Mouse (Mus musculus): ENCODE measurements at regions not wholly inside any gene's neighbourhood (a gene's known extent, or its start where the extent isn't known, plus 50 kb on each side); places are given as distances from the start of the nearest gene placed in this dataset.

GRCm38 (mm10) chr17:4865621-4866020, 128.5 kb upstream of the Arid1b start:
- Histone ChIP-seq H3K27me3 (ENCODE audit: control insufficient read depth) (peaks cover 3% of the 10 kb centered on the region; the same call in 1 of the 2 replicates), H3K36me3 (ENCODE audit: control insufficient read depth) (no peaks in the 10 kb centered on the region), H3K4me1 (ENCODE audit: control insufficient read depth) (no peaks in the 10 kb centered on the region), H3K4me3 (replicated peaks) (no peak overlapping the region), H3K9me3 (ENCODE audit: control insufficient read depth, low read length) (no peaks in the 10 kb centered on the region)
- TF ChIP-seq TAL1 (IDR thresholded peaks at IDR 0.05; ENCODE audit: low read length) (no peak), GATA1 (IDR thresholded peaks at IDR 0.05; ENCODE audit: low read length) (no peak)

- peaks cover 3% of the 10 kb centered on the region; the same call in 1 of the 2 replicates for H3K27me3 ChIP-seq (ENCODE audit: control insufficient read depth)
- H3K36me3 ChIP-seq (ENCODE audit: control insufficient read depth), result no peaks in the 10 kb centered on the region
- H3K4me3 ChIP-seq (replicated peaks), result no peak overlapping the region
- H3K4me1 ChIP-seq (ENCODE audit: control insufficient read depth), result no peaks in the 10 kb centered on the region
- H3K9me3 ChIP-seq (ENCODE audit: control insufficient read depth, low read length), result no peaks in the 10 kb centered on the region
- no peak for TF ChIP-seq GATA1 (IDR thresholded peaks at IDR 0.05; ENCODE audit: low read length)
- TF ChIP-seq TAL1 (IDR thresholded peaks at IDR 0.05; ENCODE audit: low read length), result no peak
These were observed 127.9 kb upstream of the Arid1b start for GRCm38 (mm10) chr17:4866026-4866896.

GRCm38 (mm10) chr17:4867083-4867482, 127.0 kb upstream of the Arid1b start:
- TF ChIP-seq GATA1 (IDR thresholded peaks at IDR 0.05; ENCODE audit: low read length) (no peak), TAL1 (IDR thresholded peaks at IDR 0.05; ENCODE audit: low read length) (no peak)
- Histone ChIP-seq H3K4me3 (replicated peaks) (no peak overlapping the region), H3K4me1 (ENCODE audit: control insufficient read depth) (no peaks in the 10 kb centered on the region), H3K9me3 (ENCODE audit: control insufficient read depth, low read length) (no peaks in the 10 kb centered on the region), H3K36me3 (ENCODE audit: control insufficient read depth) (no peaks in the 10 kb centered on the region), H3K27me3 (ENCODE audit: control insufficient read depth) (peaks cover 3% of the 10 kb centered on the region; the same call in 1 of the 2 replicates)

- Histone ChIP-seq H3K36me3 (ENCODE audit: control insufficient read depth) (no peaks in the 10 kb centered on the region), H3K27me3 (ENCODE audit: control insufficient read depth) (peaks cover 3% of the 10 kb centered on the region; the same call in 1 of the 2 replicates), H3K4me3 (replicated peaks) (no peak overlapping the region), H3K9me3 (ENCODE audit: control insufficient read depth, low read length) (no peaks in the 10 kb centered on the region), H3K4me1 (ENCODE audit: control insufficient read depth) (no peaks in the 10 kb centered on the region)
- TF ChIP-seq GATA1 (IDR thresholded peaks at IDR 0.05; ENCODE audit: low read length) (no peak), TAL1 (IDR thresholded peaks at IDR 0.05; ENCODE audit: low read length) (no peak)
These were observed 126.2 kb upstream of the Arid1b start for GRCm38 (mm10) chr17:4867754-4868445.

GRCm38 (mm10) chr17:4868446-4868825, 125.7 kb upstream of the Arid1b start:
- H3K36me3 ChIP-seq (ENCODE audit: control insufficient read depth), result no peaks in the 10 kb centered on the region
- peaks cover 3% of the 10 kb centered on the region; the same call in 1 of the 2 replicates for H3K27me3 ChIP-seq (ENCODE audit: control insufficient read depth)
- H3K4me1 ChIP-seq (ENCODE audit: control insufficient read depth), result no peaks in the 10 kb centered on the region
- H3K9me3 ChIP-seq (ENCODE audit: control insufficient read depth, low read length), result no peaks in the 10 kb centered on the region
- H3K4me3 ChIP-seq (replicated peaks), result no peak overlapping the region
- TF ChIP-seq GATA1 (IDR thresholded peaks at IDR 0.05; ENCODE audit: low read length) (no peak), TAL1 (IDR thresholded peaks at IDR 0.05; ENCODE audit: low read length) (no peak)

GRCm38 (mm10) chr17:4868861-4869260, 125.3 kb upstream of the Arid1b start:
- no peak for TF ChIP-seq TAL1 (IDR thresholded peaks at IDR 0.05; ENCODE audit: low read length)
- no peak for TF ChIP-seq GATA1 (IDR thresholded peaks at IDR 0.05; ENCODE audit: low read length)

GRCm38 (mm10) chr17:4871267-4871666, 122.9 kb upstream of the Arid1b start:
- H3K27me3 ChIP-seq (ENCODE audit: control insufficient read depth), result no peaks in the 10 kb centered on the region; the same call in 1 of the 2 replicates
- no peaks in the 10 kb centered on the region for H3K4me1 ChIP-seq (ENCODE audit: control insufficient read depth)
- H3K4me3 ChIP-seq (replicated peaks), result no peak overlapping the region
- H3K9me3 ChIP-seq (ENCODE audit: control insufficient read depth, low read length), result no peaks in the 10 kb centered on the region
- H3K36me3 ChIP-seq (ENCODE audit: control insufficient read depth), result no peaks in the 10 kb centered on the region
- no peak for TF ChIP-seq TAL1 (IDR thresholded peaks at IDR 0.05; ENCODE audit: low read length)
- no peak for TF ChIP-seq GATA1 (IDR thresholded peaks at IDR 0.05; ENCODE audit: low read length)

More at GRCm38 (mm10) chr17:4868861-4869260, 125.3 kb upstream of the Arid1b start:
- Histone ChIP-seq H3K4me3 (replicated peaks) (no peak overlapping the region), H3K4me1 (ENCODE audit: control insufficient read depth) (no peaks in the 10 kb centered on the region), H3K9me3 (ENCODE audit: control insufficient read depth, low read length) (no peaks in the 10 kb centered on the region), H3K27me3 (ENCODE audit: control insufficient read depth) (peaks cover 3% of the 10 kb centered on the region; the same call in 1 of the 2 replicates), H3K36me3 (ENCODE audit: control insufficient read depth) (no peaks in the 10 kb centered on the region)

- Histone ChIP-seq H3K27me3 (ENCODE audit: control insufficient read depth) (no peaks in the 10 kb centered on the region), H3K4me1 (ENCODE audit: control insufficient read depth) (no peaks in the 10 kb centered on the region), H3K4me3 (replicated peaks) (no peak overlapping the region), H3K36me3 (ENCODE audit: control insufficient read depth) (no peaks in the 10 kb centered on the region), H3K9me3 (ENCODE audit: control insufficient read depth, low read length) (no peaks in the 10 kb centered on the region)
- TF ChIP-seq TAL1 (IDR thresholded peaks at IDR 0.05; ENCODE audit: low read length) (no peak), GATA1 (IDR thresholded peaks at IDR 0.05; ENCODE audit: low read length) (no peak)
These were observed 119.7 kb upstream of the Arid1b start for GRCm38 (mm10) chr17:4874459-4874858.
